Mouse (Mus musculus) liver, adult 2 months (tissue): Measurements from ENCODE around the gene Mre11a.

ENCODE experiments used
- CTCF ChIP-seq: fragments of 200-500 bp; IDR thresholded peaks from 2 replicates; pipeline ENCODE4 v1.5.1; 2011; ENCODE audit warnings: low read depth, low read length, control low read depth
- POLR2A ChIP-seq: fragments of 200-500 bp; IDR thresholded peaks from 2 replicates; pipeline ENCODE4 v1.6.1; 2011; ENCODE audit warnings: low read length, control low read depth; ENCODE audit not compliant: insufficient read depth; ENCODE audit errors: extremely low read depth

- TF ChIP-seq CTCF (no peak), POLR2A (no peak)
Observed at GRCm38 (mm10) chr9:14750901-14751502, 33.5 kb upstream of the Mre11a start.
